Mouse (Mus musculus) lung, postnatal 0 days (tissue): ENCODE measurements around the gene Plppr1.

Experiments used
- CTCF ChIP-seq: IDR thresholded peaks from 2 replicates; pipeline ENCODE4 v1.5.1; 2016; ENCODE audit warnings: antibody characterized with exemption, mild to moderate bottlenecking
- EP300 ChIP-seq: IDR thresholded peaks from 2 replicates; pipeline ENCODE4 v1.6.1; 2016; ENCODE audit warnings: antibody characterized with exemption, mild to moderate bottlenecking, control low read depth

DNA sequence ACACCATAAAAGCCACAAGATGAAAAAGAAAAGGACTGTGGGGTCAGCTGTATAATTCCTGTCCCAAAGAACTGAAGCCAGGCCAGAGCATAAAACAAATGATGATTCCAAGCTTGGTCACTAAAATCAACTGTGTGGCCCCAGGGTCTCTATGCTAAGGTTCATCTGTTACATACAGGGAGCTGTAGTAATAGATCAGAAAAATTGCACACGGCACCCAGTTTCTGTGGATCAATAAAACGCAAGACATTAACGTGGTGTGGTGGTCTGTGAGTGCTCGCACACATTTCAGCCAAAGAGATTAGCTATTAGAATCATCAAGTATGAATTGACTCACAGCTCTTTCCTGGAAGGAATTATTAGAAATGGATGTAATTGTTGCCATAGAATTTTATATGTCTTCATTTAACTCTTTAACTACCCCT, 43.7 kb downstream of the Plppr1 start:
- TF ChIP-seq CTCF (no peak), EP300 (no peak)
